Mouse (Mus musculus) kidney, adult 2 months (tissue): ENCODE measurements around the gene Prss36.

Experiments used
- CTCF ChIP-seq: fragments of 200-500 bp; conservative IDR thresholded peaks from 2 replicates; pipeline ENCODE4 v1.5.1; 2011; ENCODE audit warnings: low read depth, mild to moderate bottlenecking, control low read depth, low read length, moderate library complexity, mixed read lengths; ENCODE audit not compliant: insufficient read depth, insufficient read length
- POLR2A ChIP-seq: fragments of 200-500 bp; IDR thresholded peaks from one replicate; pipeline ENCODE4 v1.6.1; 2011; ENCODE audit warnings: low read depth, low read length, control low read depth

- TF ChIP-seq POLR2A: no peak
- no peak for TF ChIP-seq CTCF
These were observed 60.6 kb downstream of the Prss36 start for GRCm38 (mm10) chr7:127885951-127886350.
